Mouse (Mus musculus) bone marrow macrophage, adult 2 months (primary cell): ENCODE data around the gene Rps7. TPM values are rescaled to one million over a fixed set of nuclear protein-coding genes. Genes with fewer than 3 reads are reported as not detected.

Experiments used
- H3K27ac ChIP-seq: 2 replicates; pipeline ENCODE4 v1.5.1; 2012; ENCODE audit warnings: low read depth, low read length; ENCODE audit not compliant: insufficient read depth
- H3K4me1 ChIP-seq: 2 replicates; pipeline ENCODE4 v1.6.1; 2012; ENCODE audit warnings: low read length; ENCODE audit not compliant: control insufficient read depth, insufficient read depth
- H3K4me3 ChIP-seq: 2 replicates; pipeline ENCODE4 v1.5.1; 2012; ENCODE audit warnings: mild to moderate bottlenecking, low read length, moderate library complexity; ENCODE audit not compliant: insufficient read depth
- CTCF ChIP-seq: IDR thresholded peaks from 2 replicates; pipeline ENCODE4 v1.5.1; 2012; ENCODE audit warnings: low read depth, mild to moderate bottlenecking, low read length, moderate library complexity
- POLR2A ChIP-seq: IDR thresholded peaks from 2 replicates; pipeline ENCODE4 v1.6.1; 2012; ENCODE audit warnings: mild to moderate bottlenecking, low read depth, low read length, borderline replicate concordance
- polyA plus RNA-seq: library from polyadenylated mRNA; stranded (reverse); fragments of >200 nt; gene quantifications from 2 replicates; pipeline ENCODE4 v1.2.4, GENCODE M21; 2012; ENCODE audit not compliant: missing spikeins, insufficient read depth, insufficient read length

The Rps7 gene
- 659 and 814 TPM in 2 replicates for polyA plus RNA-seq

DNA sequence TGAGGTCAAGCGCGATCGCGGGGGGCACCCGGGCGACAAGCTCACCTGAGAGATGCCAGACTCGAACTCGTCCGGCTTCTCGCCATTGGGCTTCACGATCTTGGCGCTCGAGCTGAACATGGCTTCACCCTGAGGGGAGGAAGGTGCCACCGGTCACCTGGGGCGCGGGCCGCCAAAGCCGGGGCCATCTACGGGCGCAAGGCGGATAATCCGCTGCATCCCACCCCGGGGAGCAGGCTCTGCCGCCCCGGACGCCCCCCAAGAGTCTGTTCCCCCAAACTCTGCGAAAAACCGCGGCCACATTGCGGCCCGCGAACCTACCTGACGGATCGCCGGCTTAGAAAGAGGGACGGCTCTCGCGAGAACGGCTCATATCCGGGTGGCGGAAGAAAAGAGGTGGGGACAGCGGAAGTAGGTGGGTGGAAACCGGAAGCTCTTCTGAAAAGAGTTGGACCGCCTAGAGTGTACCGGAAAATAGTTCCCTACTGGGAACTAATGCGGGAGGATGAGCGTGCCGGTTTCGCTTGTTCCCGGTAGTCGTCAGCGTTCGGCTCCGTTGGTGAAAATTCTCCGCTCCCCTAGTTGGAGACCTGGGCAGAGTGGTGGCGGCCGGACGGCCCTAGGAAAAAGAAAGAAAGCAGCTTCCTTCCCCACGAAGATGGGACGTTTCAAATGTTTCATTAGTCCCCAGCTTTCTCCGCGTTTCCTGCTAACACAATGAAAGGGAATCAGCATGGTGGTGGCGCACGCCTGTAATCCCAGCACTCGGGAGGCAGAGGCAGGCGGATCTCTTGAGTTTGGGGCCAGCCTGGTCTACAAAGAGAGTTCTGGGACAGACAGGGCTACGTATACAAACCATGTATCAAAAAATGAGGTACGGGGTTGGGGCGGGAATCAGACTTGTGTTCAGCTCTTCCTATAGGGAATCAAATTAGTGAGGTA, at the start of gene Rps7:
Rps7 (minus strand) TSS at position 419 of the 942 bp plus-strand sequence.
- TF ChIP-seq CTCF (no peak), POLR2A (no peak)
- Histone ChIP-seq H3K4me1 (peaks cover 16% of the 10 kb centered on the region), H3K4me3 (peak within 1 kb of the TSS; percentile 92), H3K27ac (peak within 1 kb of the TSS; percentile 74)

- TF ChIP-seq CTCF (no peak), POLR2A (no peak)
- H3K4me1 ChIP-seq: no peaks in the 10 kb centered on the region
- no peak overlapping the region for H3K4me3 ChIP-seq
- H3K27ac ChIP-seq: no peak overlapping the region
Measured at GRCm38 (mm10) chr12:28684674-28685073, 48.9 kb upstream of the Rps7 start.

GRCm38 (mm10) chr12:28675925-28676209, 40.1 kb upstream of the Rps7 start:
- TF ChIP-seq CTCF (no peak), POLR2A (no peak)
- peak overlapping the region; percentile 89 for H3K4me3 ChIP-seq
- peak overlapping the region; percentile 96 for H3K27ac ChIP-seq
- peaks cover 3% of the 10 kb centered on the region; the same call in 1 of the 2 replicates for H3K4me1 ChIP-seq

DNA sequence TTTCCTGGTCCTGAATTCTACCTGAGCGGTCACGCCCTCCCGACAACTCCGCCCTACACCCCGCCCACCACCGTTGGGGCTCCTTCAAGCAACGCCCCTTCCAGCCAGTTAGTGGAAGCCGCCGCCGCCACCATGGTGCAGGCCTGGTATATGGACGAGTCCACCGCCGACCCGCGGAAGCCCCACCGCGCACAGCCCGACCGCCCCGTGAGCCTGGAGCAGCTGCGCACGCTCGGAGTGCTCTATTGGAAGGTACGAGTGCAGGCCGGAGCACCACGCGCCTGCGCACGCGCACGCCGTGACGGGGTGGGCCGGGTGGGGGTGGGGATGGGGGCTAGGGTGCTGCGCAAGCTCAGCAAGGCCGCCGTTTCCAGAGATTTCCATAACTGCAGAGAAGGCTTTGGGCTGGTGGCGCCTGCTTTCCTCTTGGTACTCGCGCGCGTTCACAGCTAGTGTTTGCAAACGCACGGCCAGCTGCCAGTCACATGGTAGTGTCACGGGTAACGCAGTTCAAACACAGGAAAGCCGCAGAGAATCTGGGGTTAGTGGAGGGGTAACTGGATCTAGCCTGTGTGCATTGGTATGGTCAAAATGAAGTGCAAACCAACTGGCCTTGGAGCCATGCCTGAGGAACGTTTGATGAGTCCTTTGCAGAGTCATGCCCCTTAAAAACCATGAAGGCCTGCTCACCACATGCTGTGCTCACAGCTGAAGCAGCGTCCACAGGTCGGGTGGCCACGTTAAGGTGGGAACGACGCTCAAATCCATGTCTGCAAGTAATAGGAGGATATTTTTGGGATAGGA, 39.6 kb upstream of the Rps7 start, which contains the start of gene Adi1:
Adi1 (plus strand) TSS at position 111 of the 804 bp plus-strand sequence.
- H3K27ac ChIP-seq: peak within 1 kb of the TSS; percentile 96
- peaks cover 3% of the 10 kb centered on the region; the same call in 1 of the 2 replicates for H3K4me1 ChIP-seq
- 0 out of 2 replicates have a peak, but pooled peaks have one; percentile 14 for TF ChIP-seq CTCF
- no peak for TF ChIP-seq POLR2A
- peak within 1 kb of the TSS; percentile 89 for H3K4me3 ChIP-seq

GRCm38 (mm10) chr12:28674038-28674720, 38.4 kb upstream of the Rps7 start:
- H3K4me1 ChIP-seq: peaks cover 3% of the 10 kb centered on the region; the same call in 1 of the 2 replicates
- H3K27ac ChIP-seq: peak overlapping the region; percentile 96; the same call in 1 of the 2 replicates
- TF ChIP-seq CTCF: no peak
- TF ChIP-seq POLR2A: no peak
- H3K4me3 ChIP-seq: no peak overlapping the region

- H3K4me1 ChIP-seq: no peaks in the 10 kb centered on the region
- no peak for TF ChIP-seq CTCF
- no peak for TF ChIP-seq POLR2A
- H3K4me3 ChIP-seq: no peak overlapping the region
- H3K27ac ChIP-seq: no peak overlapping the region
Measured at GRCm38 (mm10) chr12:28667287-28667686, 31.5 kb upstream of the Rps7 start.

DNA sequence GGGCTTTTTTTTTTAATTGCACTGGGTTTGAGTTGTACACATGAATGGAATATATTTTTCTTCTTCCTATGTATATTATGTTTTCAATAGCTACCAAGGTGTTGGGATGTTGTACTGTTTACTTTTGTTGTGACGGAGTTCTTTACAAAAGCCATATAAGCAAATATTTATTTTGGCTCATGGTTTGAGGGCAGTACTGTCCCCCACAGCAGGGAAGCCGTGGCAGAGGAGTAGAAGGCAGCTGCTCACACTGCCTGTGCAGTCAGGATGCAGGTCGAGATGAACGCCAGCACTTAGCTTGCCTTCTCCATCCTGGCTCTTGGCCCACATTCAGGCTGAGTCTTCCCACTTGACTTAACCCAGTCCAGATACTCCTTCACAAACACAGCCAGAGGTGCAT, 31.0 kb upstream of the Rps7 start:
- no peak overlapping the region for H3K27ac ChIP-seq
- no peak overlapping the region for H3K4me3 ChIP-seq
- no peaks in the 10 kb centered on the region for H3K4me1 ChIP-seq
- no peak for TF ChIP-seq CTCF
- no peak for TF ChIP-seq POLR2A

- Histone ChIP-seq H3K4me3 (no peak overlapping the region), H3K4me1 (peaks cover 11% of the 10 kb centered on the region), H3K27ac (no peak overlapping the region)
- TF ChIP-seq POLR2A (no peak), CTCF (no peak)
Measured at GRCm38 (mm10) chr12:28662628-28663027, 26.9 kb upstream of the Rps7 start.
